Mouse (Mus musculus) mouse embryonic stem cell (cell line): Measurements from ENCODE around the gene Syt13.

ENCODE experiments used
- in situ Hi-C, 2 experiments: fragments of 300-500 bp; cut with MboI; formaldehyde crosslinking; loops; 1 replicate in 1 of 2; 3 replicates in 1 of 2; pipeline ENCODE4 v1.14.3; 2019 to 2020; ENCODE audit warnings: low sequenced_read_pairs in 2 of 2, low pct_unique_long_range_greater_than_20kb in 1 of 2, mixed read lengths in 1 of 2; ENCODE audit not compliant: unreplicated experiment in 1 of 2

Syt13 gene

DNA sequence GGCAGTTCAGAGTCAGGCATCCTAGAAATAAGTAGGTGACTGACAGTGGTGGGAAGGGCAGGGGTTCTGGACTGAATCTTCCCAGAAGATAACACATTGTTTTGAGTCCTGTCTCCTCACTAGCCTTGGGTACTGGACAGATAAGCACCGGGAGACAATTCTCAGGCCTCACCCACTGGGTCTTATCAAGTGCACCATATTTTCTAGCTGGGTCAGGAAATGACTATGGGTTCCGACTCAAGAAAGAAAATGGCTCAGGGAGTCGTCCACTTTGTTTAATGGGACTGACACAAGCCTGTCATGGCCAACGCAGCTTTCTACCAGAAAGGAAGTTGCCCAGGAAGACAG, 68.3 kb downstream of the Syt13 start:
- in situ Hi-C loops: no loop called here

DNA sequence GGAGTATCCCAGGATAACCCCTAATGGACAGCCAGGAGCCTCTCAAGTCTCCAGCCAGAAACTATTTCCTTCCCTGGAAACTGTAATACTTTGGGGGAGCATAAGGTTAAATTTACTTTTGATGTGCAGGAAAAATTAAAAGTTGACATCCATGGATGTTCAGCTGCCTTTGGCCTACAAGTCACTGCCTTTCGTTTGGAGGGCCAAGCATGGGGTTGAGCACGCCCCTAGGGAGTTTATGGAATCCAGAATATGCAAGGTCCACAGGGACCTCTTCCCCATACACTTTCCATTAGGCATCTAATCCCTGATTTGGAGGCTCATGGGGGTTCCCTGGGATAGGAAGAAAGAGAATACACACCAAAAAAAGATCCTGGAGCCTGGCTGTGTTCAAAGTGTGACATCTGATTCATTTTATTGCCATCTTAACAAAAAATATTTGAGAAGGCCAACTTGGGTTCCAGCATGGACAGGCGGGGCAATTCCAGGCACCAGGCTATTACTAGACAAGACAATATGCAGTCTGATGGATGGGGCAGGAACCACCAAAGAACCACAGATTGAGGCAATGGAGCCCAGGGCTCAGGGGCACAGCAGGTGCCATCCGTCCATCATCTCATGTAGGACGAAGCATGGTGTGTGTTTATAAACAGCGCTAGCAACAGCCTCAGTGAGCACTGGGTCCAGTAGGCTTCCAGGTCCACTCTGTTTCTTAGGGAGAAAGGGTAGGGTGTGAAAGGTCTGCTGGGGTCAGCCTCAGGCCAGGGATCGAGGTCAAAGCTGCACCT, 69.6 kb downstream of the Syt13 start:
- in situ Hi-C loops: no loop called here

DNA sequence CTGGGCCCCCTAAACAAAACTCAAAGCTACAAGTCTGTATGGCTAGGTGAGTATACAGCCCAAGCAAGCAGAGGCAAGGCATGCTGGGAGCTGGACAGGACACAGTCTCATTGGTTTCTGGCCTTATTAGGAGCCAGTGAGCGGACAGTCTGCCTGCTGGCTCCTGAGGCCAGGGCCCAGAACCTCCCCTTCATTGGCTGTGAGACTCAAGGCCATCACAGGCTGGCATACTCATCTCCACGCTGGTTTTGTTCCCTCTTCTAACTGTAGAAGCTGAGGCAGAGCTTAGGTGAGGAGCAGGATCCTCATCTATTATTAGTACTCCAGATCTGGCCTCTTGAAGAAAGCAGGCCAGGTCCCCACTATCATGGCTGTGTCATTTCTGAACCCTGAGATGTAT, 70.3 kb downstream of the Syt13 start:
- in situ Hi-C loops: no loop called here

DNA sequence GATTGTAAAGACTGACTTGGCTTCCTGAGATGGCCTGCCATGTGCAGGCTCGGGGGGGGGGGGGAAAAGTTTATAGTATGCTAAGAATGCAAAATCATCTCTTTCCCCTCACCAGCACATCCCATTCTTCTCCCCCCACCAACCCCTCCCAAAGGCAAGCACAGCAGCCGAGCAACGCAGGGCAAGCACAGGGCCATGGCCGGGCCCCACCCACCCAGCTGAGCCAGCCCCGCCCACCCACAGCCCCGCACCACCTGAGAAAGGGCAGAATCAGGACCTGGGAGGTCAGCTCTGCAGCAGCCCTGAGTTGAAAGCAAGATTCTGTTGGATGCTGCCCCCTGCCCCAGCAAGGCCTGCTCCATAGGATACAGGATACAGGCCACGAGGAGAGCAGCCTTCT, 70.7 kb downstream of the Syt13 start:
- in situ Hi-C loops: no loop called here

DNA sequence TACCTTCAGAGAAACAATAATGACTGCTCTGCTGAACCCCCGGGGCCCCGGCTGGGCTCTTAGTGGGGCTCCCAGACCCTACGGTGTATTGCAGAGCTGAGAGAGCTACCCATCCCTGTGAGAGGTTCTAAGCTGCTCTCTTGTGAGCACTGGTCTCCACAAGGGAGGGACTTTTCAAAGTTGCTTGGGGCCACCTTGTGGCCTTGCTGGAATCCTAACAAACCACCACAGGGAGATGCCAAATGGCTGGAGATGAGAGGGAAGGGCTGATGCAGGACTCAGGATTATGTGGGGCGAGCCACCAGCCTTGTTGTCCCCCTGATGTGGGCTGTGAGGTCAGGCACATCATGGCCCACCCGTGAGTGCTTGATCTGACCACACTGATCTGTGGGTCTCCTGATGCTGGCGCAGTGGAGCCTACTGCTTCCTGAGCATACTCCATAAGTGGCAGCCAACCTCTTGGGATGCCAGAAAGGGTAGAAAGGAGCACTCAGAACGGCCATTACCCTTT, 72.3 kb downstream of the Syt13 start:
- in situ Hi-C loops: no loop called here

DNA sequence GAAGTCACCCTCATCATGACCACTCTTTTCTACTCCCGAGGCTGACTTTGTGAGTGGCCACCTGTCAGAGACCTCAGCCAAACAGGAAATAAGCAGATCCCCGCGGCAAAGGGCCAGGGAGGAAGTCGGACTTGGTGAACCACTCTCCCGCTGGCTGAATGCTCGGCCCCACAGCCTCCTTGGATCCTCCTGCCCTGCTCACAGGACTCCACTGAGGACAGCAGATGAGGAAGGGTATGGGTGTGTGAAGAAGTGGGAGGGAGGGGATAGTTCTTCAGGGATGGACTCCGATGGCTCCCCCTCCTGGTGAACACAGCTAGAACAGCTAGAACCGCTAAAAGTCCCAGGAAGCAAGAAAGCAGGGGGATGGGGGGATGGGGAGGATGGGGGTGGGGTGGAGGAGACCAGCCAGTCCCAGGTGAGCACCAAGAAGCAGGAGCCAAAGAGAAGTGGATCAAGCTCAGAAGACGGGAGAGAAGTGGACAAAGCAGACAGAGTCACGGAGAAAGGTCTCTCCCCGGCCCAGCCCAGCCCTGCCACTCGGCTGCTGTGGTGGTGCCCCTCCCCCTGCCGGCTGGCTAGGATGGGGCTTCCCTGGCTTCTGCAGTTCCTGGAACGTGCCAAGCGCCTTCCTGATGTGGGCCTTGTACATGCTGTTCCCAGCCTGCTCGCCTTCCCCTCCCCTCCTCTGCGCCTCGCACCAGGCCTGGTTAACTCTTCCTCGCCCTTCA, 73.2 kb downstream of the Syt13 start:
- in situ Hi-C loops: no loop called here

DNA sequence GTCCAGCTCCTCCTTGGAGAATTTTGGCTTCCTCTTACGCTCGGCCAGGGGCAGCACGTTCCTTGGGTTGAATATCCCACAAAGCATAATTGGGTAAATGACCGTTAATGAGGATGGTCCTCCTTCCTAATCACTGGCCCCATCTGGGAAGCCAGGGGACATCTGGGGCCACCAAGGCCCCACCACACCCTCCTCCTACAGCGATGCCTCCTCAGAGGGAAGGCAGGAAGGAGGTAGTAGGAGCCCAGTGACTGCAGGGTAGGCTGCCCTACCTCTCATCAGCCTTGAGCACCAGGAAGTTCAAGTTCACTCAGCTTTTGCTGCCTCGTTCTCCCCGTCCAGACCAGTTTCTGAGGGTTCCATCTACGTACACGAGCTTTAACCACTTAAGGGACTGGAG, 74.7 kb downstream of the Syt13 start:
- in situ Hi-C loops: no loop called here

DNA sequence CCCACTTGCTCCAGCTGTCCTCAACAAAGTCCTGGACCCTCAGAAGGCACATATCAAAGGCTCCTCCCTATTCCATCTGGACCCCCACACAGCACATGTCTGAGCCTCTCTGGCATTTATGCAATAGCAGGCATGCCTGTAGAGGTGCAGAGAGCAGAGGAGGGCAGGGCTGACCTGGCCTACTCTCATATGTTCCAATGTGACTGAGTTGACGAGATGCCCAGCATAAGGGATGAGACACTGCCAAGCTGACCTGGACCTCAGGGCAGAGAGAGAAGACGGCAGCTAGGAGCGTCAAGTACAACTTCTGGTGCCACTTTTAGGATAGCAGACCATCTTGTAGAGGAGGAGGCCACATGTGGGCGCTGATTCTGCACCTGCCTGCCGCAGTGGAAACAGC, 77.1 kb downstream of the Syt13 start:
- in situ Hi-C loops: no loop called here

DNA sequence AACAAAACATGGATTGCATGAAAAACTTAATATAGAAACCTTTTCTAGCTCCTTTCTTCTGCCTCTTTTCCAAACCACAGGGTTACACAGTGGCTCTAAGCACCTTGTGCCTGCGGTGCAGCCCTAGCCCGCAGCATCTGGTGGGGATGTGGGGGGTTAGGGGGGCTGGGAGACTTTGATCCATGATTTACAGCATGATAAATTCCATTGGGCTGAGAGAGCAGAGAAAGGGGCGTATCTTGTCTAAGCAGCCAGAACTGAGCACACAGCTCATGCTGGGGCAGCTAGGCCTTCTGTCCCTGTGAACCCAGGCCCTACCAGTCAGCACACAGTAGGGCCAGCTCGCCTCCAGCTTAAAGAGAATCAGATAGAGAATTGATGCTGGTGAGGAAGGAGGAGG, 90.1 kb downstream of the Syt13 start:
- in situ Hi-C loops: no loop called here
